Mouse (Mus musculus) testis, adult 2 months (tissue): ENCODE measurements at regions not wholly inside any gene's neighbourhood (a gene's known extent, or its start where the extent isn't known, plus 50 kb on each side); places are given as distances from the start of the nearest gene placed in this dataset.

ENCODE experiments used
- CTCF ChIP-seq: fragments of 200-500 bp; IDR thresholded peaks from 2 replicates; pipeline ENCODE4 v1.5.1; 2012; ENCODE audit warnings: low read depth, mild to moderate bottlenecking, inconsistent platforms, low read length, moderate library complexity; ENCODE audit not compliant: control insufficient read depth, insufficient read depth, insufficient replicate concordance
- POLR2A ChIP-seq: fragments of 200-500 bp; IDR thresholded peaks from 2 replicates; pipeline ENCODE4 v1.6.1; 2012; ENCODE audit warnings: low read depth, mild to moderate bottlenecking, inconsistent platforms, low read length, moderate library complexity; ENCODE audit not compliant: control insufficient read depth

DNA sequence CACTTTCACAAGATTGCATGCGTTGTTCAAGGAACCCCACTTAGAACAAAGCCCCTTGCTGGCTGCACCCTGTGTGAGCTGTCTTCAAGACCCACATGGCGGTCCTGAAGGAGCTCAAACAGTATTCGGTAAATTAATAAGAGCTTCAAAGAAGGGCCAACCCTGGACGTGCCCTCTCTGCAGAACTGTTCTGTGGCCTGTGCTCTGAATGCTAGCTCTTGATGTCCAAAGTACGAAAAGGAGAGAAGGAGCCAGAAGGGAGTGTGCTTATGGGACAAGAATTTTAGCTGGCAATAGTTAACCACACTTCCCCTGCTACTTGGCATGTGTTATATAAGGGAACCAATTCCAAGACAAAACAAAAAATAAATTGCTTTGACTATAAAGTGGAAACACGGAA is 67.6 kb upstream of the Cdc42bpa start:
- TF ChIP-seq CTCF (no peak), POLR2A (no peak)
